In genomic region chr2:144009081-144009480, GRCm38 (mm10) we compare ENCODE assay signal across 10 mouse cellular contexts. TPM values are rescaled to one million over a fixed set of nuclear protein-coding genes. Genes with fewer than 3 reads are reported as not detected.
DNase-seq lines count a peak whose midpoint lies in the region; ATAC-seq and TF ChIP-seq lines count a peak whose summit lies in the region.
"Had no signal": no experiment of that assay in that cellular context is flagged by ENCODE, and none has a peak within 500 bp of the region (broad histone marks: within the 10 kb centered on the region; RNA-seq: fewer than 3 reads in every experiment).

No protein-coding gene starts in this region.

- TF ChIP-seq POLR2A in myocyte (IDR thresholded peaks at IDR 0.05; ENCODE audit: insufficient read length, low read depth) = no peak

- 0 out of 2 replicates have a peak overlapping the region, but pooled peaks have one; percentile 98 for H3K27ac ChIP-seq in kidney, postnatal 0 days
- peak overlapping the region; percentile 98 for H3K27ac ChIP-seq in intestine, embryonic 15.5 days

- 76% methylated on average over 1 of the region's 1 CpGs for WGBS in kidney, postnatal 0 days
- WGBS in intestine, embryonic 15.5 days = 52% methylated on average over 1 of the region's 1 CpGs

- H3ac ChIP-seq in myocyte (ENCODE audit: control insufficient read depth, insufficient read length) = no peak overlapping the region

- no peak for TF ChIP-seq CTCF in kidney, postnatal 0 days (IDR thresholded peaks at IDR 0.05; ENCODE audit: low read depth)

- peaks cover 62% of the 10 kb centered on the region for H3K79me2 ChIP-seq in myocyte (ENCODE audit: control insufficient read depth, insufficient read depth)

- H3K4me3 ChIP-seq in kidney, postnatal 0 days (replicated peaks; ENCODE audit: low read depth, low read length) = no peak overlapping the region; the same call in 1 of the 2 replicates
- peak overlapping the region; percentile 99 for H3K4me3 ChIP-seq in intestine, embryonic 15.5 days (replicated peaks)
- peak overlapping the region; percentile 36 for H3K4me3 ChIP-seq in myocyte

- no peaks in the 10 kb centered on the region for H3K27me3 ChIP-seq in kidney, postnatal 0 days (ENCODE audit: insufficient read depth, low read length)
- H3K27me3 ChIP-seq in intestine, embryonic 15.5 days (replicated peaks) = no peaks in the 10 kb centered on the region
- no peaks in the 10 kb centered on the region for H3K27me3 ChIP-seq in myocyte (ENCODE audit: control insufficient read depth, insufficient read depth, insufficient read length)

- no peaks in the 10 kb centered on the region for H3K9me3 ChIP-seq in kidney, postnatal 0 days (replicated peaks; ENCODE audit: low read length)
- no peaks in the 10 kb centered on the region for H3K9me3 ChIP-seq in intestine, embryonic 15.5 days

- H3K9ac ChIP-seq in kidney, postnatal 0 days (ENCODE audit: low read depth, low read length) = 0 out of 2 replicates have a peak overlapping the region, but pooled peaks have one; percentile 98
- H3K9ac ChIP-seq in intestine, embryonic 15.5 days = 0 out of 2 replicates have a peak overlapping the region, but pooled peaks have one; percentile 97

- H3K4me1 ChIP-seq in kidney, postnatal 0 days (replicated peaks; ENCODE audit: insufficient read depth, low read length) = peaks cover 28% of the 10 kb centered on the region
- peaks cover 47% of the 10 kb centered on the region for H3K4me1 ChIP-seq in intestine, embryonic 15.5 days (replicated peaks)

- no peak for DNase-seq in kidney, postnatal 0 days (ENCODE audit: low spot score)
- no peak for DNase-seq in kidney, postnatal 4 days
- no peak for DNase-seq in layer of hippocampus, adult 8-10 months (ENCODE audit: low spot score in 2 of 2)
- DNase-seq in adrenal gland, postnatal 14 days = no peak

- ATAC-seq in kidney, postnatal 0 days (replicated peaks; ENCODE audit: low FRiP score, low read depth) = no peak
- peak; percentile 10; the same call in 1 of the 2 replicates for ATAC-seq in common myeloid progenitor, adult 5-6 weeks (replicated peaks; ENCODE audit: low read depth, poor library complexity, severe bottlenecking)
- no peak for ATAC-seq in intestine, embryonic 15.5 days
- no peak for ATAC-seq in inflammation-experienced regulatory T-cells, adult 6 months

- H3K4me2 ChIP-seq in kidney, postnatal 0 days (ENCODE audit: low read length) = peak overlapping the region; percentile 69
- peak overlapping the region; percentile 74 for H3K4me2 ChIP-seq in intestine, embryonic 15.5 days (replicated peaks)
- peak overlapping the region; percentile 75 for H3K4me2 ChIP-seq in myocyte (ENCODE audit: low read depth)

- no peaks in the 10 kb centered on the region for H3K36me3 ChIP-seq in kidney, postnatal 0 days (ENCODE audit: insufficient read depth, low read length)
- H3K36me3 ChIP-seq in intestine, embryonic 15.5 days = no peaks in the 10 kb centered on the region
- no peaks in the 10 kb centered on the region for H3K36me3 ChIP-seq in myocyte (ENCODE audit: control insufficient read depth, insufficient read depth)

TF ChIP-seq in myocyte, 11 proteins besides CTCF, POLR2A, EP300 and RAD21:
- no peak for TF ChIP-seq USF1 (IDR thresholded peaks at IDR 0.05; ENCODE audit: low read depth)
- no peak for TF ChIP-seq SRF (IDR thresholded peaks at IDR 0.05; ENCODE audit: control insufficient read depth, insufficient read length, low read depth)
- TF ChIP-seq MYOG (IDR thresholded peaks at IDR 0.05; ENCODE audit: control insufficient read depth in 1 of 3, insufficient read depth in 1 of 3, insufficient read length in 2 of 3, low read depth in 2 of 3) = no peak
- no peak for TF ChIP-seq CEBPB (IDR thresholded peaks at IDR 0.05; ENCODE audit: insufficient read depth, poor library complexity, severe bottlenecking)
- no peak for TF ChIP-seq TCF12 (IDR thresholded peaks at IDR 0.05; ENCODE audit: insufficient read depth, poor library complexity, severe bottlenecking)
- TF ChIP-seq TCF3 (IDR thresholded peaks at IDR 0.05; ENCODE audit: insufficient read length, low read depth) = no peak
- no peak for TF ChIP-seq E2F4 (IDR thresholded peaks at IDR 0.05; ENCODE audit: insufficient read depth)
- TF ChIP-seq REST (IDR thresholded peaks at IDR 0.05; ENCODE audit: insufficient read depth, insufficient read length) = no peak
- no peak for TF ChIP-seq MAX (IDR thresholded peaks at IDR 0.05; ENCODE audit: low read depth)
- no peak for TF ChIP-seq MYOD1 (IDR thresholded peaks at IDR 0.05; ENCODE audit: control insufficient read depth in 1 of 3, insufficient read length in 2 of 3, low read depth in 2 of 3)
- TF ChIP-seq POLR2AphosphoS2 (IDR thresholded peaks at IDR 0.05; ENCODE audit: insufficient read length, low read depth) = no peak
TF ChIP-seq in myocyte: peak in this region for 0.

RNA-seq across cellular contexts. Expression of gene Rrbp1, which starts 2.0 kb away (rescaled TPM):
- 68.7 and 81.7 TPM in 2 replicates for polyA plus RNA-seq in kidney, postnatal 0 days (2015; fragmentation: Nextera tagmentation; extraction: Ambion mirVana)
- 173 and 184 TPM in 2 replicates for total RNA-seq in common myeloid progenitor, adult 5-6 weeks (2017)
- polyA plus RNA-seq in intestine, embryonic 15.5 days (2015; fragmentation: Nextera tagmentation; extraction: Ambion mirVana) = 103 and 125 TPM in 2 replicates
- polyA plus RNA-seq in myocyte (2012; fragmentation: generic; extraction: Trizol) = 127 TPM
- 10 to 100 TPM; 46.6 to 98.4 (median 68.6) TPM for total RNA-seq in layer of hippocampus, adult 8-10 months (2022)
- polyA plus RNA-seq in inflammation-experienced regulatory T-cells, adult 6 months (2017; shearing (Covaris generic)) = 10 to 100 TPM; 28.4 to 43.0 (median 33.7) TPM
- 174 and 205 TPM in 2 replicates for total RNA-seq in adrenal gland, postnatal 14 days (2021)

RNA-seq across cellular contexts. Expression of gene Banf2, which starts 23.8 kb away (rescaled TPM):
- polyA plus RNA-seq in kidney, postnatal 0 days (2015; fragmentation: Nextera tagmentation; extraction: Ambion mirVana) = not detected in 2 replicates
- total RNA-seq in common myeloid progenitor, adult 5-6 weeks (2017) = not detected in 2 replicates
- 0.55 TPM in 1 of 2 replicates, not detected in the other for polyA plus RNA-seq in intestine, embryonic 15.5 days (2015; fragmentation: Nextera tagmentation; extraction: Ambion mirVana)
- not detected for polyA plus RNA-seq in myocyte (2012; fragmentation: generic; extraction: Trizol)
- not detected for total RNA-seq in layer of hippocampus, adult 8-10 months (2022)
- not detected for polyA plus RNA-seq in inflammation-experienced regulatory T-cells, adult 6 months (2017; shearing (Covaris generic))
- total RNA-seq in adrenal gland, postnatal 14 days (2021) = not detected in 2 replicates
- polyA plus RNA-seq: forebrain, embryonic 11.5 days; thymus, postnatal 0 days had no signal
